Mouse (Mus musculus) bone marrow, adult 2 months (tissue): ENCODE results near the gene Adora1.

Experiments used
- CTCF ChIP-seq: fragments of 200-500 bp; IDR thresholded peaks from 2 replicates; pipeline ENCODE4 v1.5.1; 2011; ENCODE audit warnings: low read length, control low read depth; ENCODE audit not compliant: control insufficient read depth, insufficient read depth
- POLR2A ChIP-seq: fragments of 200-500 bp; IDR thresholded peaks from 2 replicates; pipeline ENCODE4 v1.6.1; 2011; ENCODE audit warnings: low read depth, mild to moderate bottlenecking, control low read depth, low read length, borderline replicate concordance; ENCODE audit not compliant: control insufficient read depth

GRCm38 (mm10) chr1:134273493-134274395 is 38.5 kb upstream of the Adora1 start:
- TF ChIP-seq CTCF = no peak
- TF ChIP-seq POLR2A = no peak
